Mouse (Mus musculus): ENCODE results near the gene Pcid2. TPM values are rescaled to one million over a fixed set of nuclear protein-coding genes. Genes with fewer than 3 reads are reported as not detected.

Gene Pcid2
- polyA plus RNA-seq (2012; rRNA removed), result 36.8 and 51.0 TPM in 2 replicates

GRCm38 (mm10) chr8:13105087-13105881 lies at the start of gene Pcid2, which contains the start of gene Cul4a:
TSS of gene Pcid2 (minus strand) at chr8:13105459.
TSS of gene Cul4a (plus strand) at chr8:13105621.

GRCm38 (mm10) chr8:13060441-13061150 lies 44.7 kb downstream of the Pcid2 start, which contains the start of gene Proz:
TSS of gene Proz (plus strand) at chr8:13060914.

GRCm38 (mm10) chr8:13037015-13037414 lies 68.2 kb downstream of the Pcid2 start, which contains the start of gene F10:
TSS of gene F10 (plus strand) at chr8:13037308.

Other genes starting within 250 kb of the Pcid2 start
- 52.9 and 80.9 TPM in 2 replicates for gene Mcf2l, start 231.7 kb downstream of the Pcid2 start, polyA plus RNA-seq (2012; rRNA removed)
- 0.46 and 0.48 TPM in 2 replicates for gene F7, start 79.4 kb downstream of the Pcid2 start, polyA plus RNA-seq (2012; rRNA removed)
- gene F10, start 68.2 kb downstream of the Pcid2 start, polyA plus RNA-seq (2012; rRNA removed), result 1.9 and 5.1 TPM in 2 replicates
- 0.77 and 0.85 TPM in 2 replicates for gene Proz, start 44.5 kb downstream of the Pcid2 start, polyA plus RNA-seq (2012; rRNA removed)
- gene Cul4a, start 162 bp upstream of the Pcid2 start, polyA plus RNA-seq (2012; rRNA removed), result 71.5 and 76.7 TPM in 2 replicates
- gene Lamp1, start 53.7 kb upstream of the Pcid2 start, polyA plus RNA-seq (2012; rRNA removed), result 141 and 205 TPM in 2 replicates
- gene Grtp1, start 95.2 kb upstream of the Pcid2 start, polyA plus RNA-seq (2012; rRNA removed), result 11.9 and 19.5 TPM in 2 replicates
- 1.6 and 1.9 TPM in 2 replicates for gene Adprhl1, start 148.7 kb upstream of the Pcid2 start, polyA plus RNA-seq (2012; rRNA removed)
- gene Dcun1d2, start 182.7 kb upstream of the Pcid2 start, polyA plus RNA-seq (2012; rRNA removed), result 23.1 and 31.4 TPM in 2 replicates
- 33.5 and 36.8 TPM in 2 replicates for gene Tmco3, start 182.7 kb upstream of the Pcid2 start, polyA plus RNA-seq (2012; rRNA removed)
- gene Tfdp1, start 233.3 kb upstream of the Pcid2 start, polyA plus RNA-seq (2012; rRNA removed), result 250 and 294 TPM in 2 replicates

All from central nervous system, embryonic 11.5 days (tissue).